Mouse (Mus musculus) heart, embryonic 14.5 days (tissue): Measurements from ENCODE around the gene Il1a. TPM values are rescaled to one million over a fixed set of nuclear protein-coding genes. Genes with fewer than 3 reads are reported as not detected.

Experiments
- ATAC-seq: fragments of 200-750 bp; cut with Nextera tagmentation; 2 replicates; pipeline ENCODE4 v1.8.0; 2017; ENCODE audit warnings: low read depth, moderate TSS enrichment; ENCODE audit not compliant: insufficient number of reproducible peaks, insufficient read depth, low FRiP score
- H3K27ac ChIP-seq, 2 experiments: fragments of 200-500 bp in 1 of 2; fragments of 300-500 bp in 1 of 2; sonication (generic) in 1 of 2; replicated peaks in 1 of 2; 2 replicates each; pipeline ENCODE4 v1.5.1; 2012 to 2014; ENCODE audit warnings: low read depth in 2 of 2, low read length in 2 of 2, control low read depth in 1 of 2, mild to moderate bottlenecking in 1 of 2, mixed read lengths in 1 of 2; ENCODE audit not compliant: control insufficient read depth in 1 of 2, insufficient read depth in 1 of 2
- H3K27me3 ChIP-seq: fragments of 300-500 bp; sonication (generic); 2 replicates; pipeline ENCODE4 v1.6.1; 2014; ENCODE audit warnings: mild to moderate bottlenecking, low read length, control low read depth; ENCODE audit not compliant: control insufficient read depth, insufficient read depth
- H3K36me3 ChIP-seq: fragments of 300-500 bp; sonication (generic); 2 replicates; pipeline ENCODE4 v1.6.1; 2014; ENCODE audit warnings: mild to moderate bottlenecking, control low read depth, low read length, mixed read lengths; ENCODE audit not compliant: control insufficient read depth, insufficient read depth
- H3K4me1 ChIP-seq, 2 experiments: fragments of 200-500 bp in 1 of 2; fragments of 300-500 bp in 1 of 2; sonication (generic) in 1 of 2; 2 replicates each; pipeline ENCODE4 v1.6.1; 2012 to 2014; ENCODE audit warnings: low read length in 2 of 2, control low read depth in 1 of 2, mixed read lengths in 1 of 2; ENCODE audit not compliant: control insufficient read depth in 2 of 2, insufficient read depth in 2 of 2
- H3K4me2 ChIP-seq: fragments of 300-500 bp; sonication (generic); 2 replicates; pipeline ENCODE4 v1.6.1; 2014; ENCODE audit warnings: mild to moderate bottlenecking, low read length
- H3K4me3 ChIP-seq, 2 experiments: fragments of 200-500 bp in 1 of 2; fragments of 300-500 bp in 1 of 2; sonication (generic) in 1 of 2; 2 replicates each; pipeline ENCODE4 v1.5.1; 2012 to 2014; ENCODE audit warnings: low read length in 2 of 2, mild to moderate bottlenecking in 2 of 2, control low read depth in 1 of 2, low read depth in 1 of 2, moderate library complexity in 1 of 2; ENCODE audit not compliant: control insufficient read depth in 1 of 2, insufficient read depth in 1 of 2
- H3K9ac ChIP-seq: fragments of 300-500 bp; sonication (generic); 2 replicates; pipeline ENCODE4 v1.6.1; 2014; ENCODE audit warnings: mild to moderate bottlenecking, low read length
- H3K9me3 ChIP-seq: fragments of 300-500 bp; sonication (generic); 2 replicates; pipeline ENCODE4 v1.6.1; 2016; ENCODE audit warnings: low read length, control low read depth; ENCODE audit not compliant: control insufficient read depth
- WGBS: fragments of 180-500 bp; shearing (Covaris S2); extraction: QIAGEN DNeasy Blood & Tissue Kit; methylation state at CpG from one replicate; pipeline ENCODE4 v1.1.7; 2014; 5-methylcytosine and 5-hydroxymethylcytosine counted together
- polyA plus RNA-seq: library from polyadenylated mRNA; unstranded; fragments of >200 nt; fragmentation: Nextera tagmentation; extraction: Ambion mirVana; gene quantifications from 2 replicates; pipeline ENCODE4 v1.2.1, GENCODE M21; 2014

Il1a gene
- polyA plus RNA-seq, 1 experiment from 2014 or later, result 0.31 TPM

DNA sequence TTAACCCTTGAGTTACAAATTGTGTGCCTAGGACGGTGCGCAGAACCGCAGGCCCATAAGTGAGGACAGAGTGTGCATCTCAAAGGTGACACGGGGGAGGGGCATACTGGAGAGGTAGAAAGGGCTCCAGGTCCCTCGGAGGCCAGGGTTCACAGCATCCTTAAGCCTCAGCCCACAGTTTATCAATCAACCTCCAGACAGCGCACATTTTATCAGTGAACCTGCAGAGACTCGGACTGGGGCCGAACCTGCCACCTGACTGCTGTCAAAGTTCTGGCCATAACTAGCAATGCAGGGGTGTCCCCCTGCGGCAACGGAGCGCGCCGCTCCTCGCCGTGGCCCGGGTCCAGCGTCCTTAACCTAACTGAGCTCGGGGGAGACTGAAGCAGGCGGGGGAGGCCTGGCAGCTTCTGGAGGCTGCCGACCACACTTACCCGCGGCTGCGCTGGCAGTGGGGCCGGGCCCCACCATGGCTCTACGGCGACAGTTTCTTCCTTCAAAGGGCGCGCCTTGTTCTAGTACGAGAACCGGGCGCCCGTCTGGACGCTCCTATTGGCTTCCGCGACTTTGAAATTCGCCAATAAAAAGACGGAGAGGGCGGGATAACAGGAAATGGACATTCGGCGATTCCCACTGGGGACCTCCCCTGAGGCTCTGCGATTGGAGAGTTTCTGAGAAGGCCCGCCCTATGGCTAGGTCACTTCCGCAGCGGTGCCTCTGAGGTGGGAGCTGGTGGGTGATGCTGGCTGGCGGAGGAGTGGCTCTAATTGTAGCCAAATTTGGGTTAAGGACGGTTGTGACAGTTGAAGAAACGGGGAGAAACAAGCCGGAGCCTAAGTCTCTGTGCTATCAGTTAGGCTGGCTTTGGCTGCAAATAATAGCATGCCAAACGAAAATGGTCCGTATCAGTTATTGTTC, 12.8 kb downstream of the Il1a start, which contains the start of gene Ckap2l:
Gene Ckap2l (minus strand): TSS at position 542 of the 918 bp plus-strand sequence.
- no peaks in the 10 kb centered on the region for H3K9me3 ChIP-seq
- H3K4me2 ChIP-seq, result peak within 1 kb of the TSS; percentile 80
- peaks cover 4 to 16% of the 10 kb centered on the region in 2 experiments; a peak in 3 of 4 replicates for H3K4me1 ChIP-seq
- peak; percentile 100 for ATAC-seq
- H3K27ac ChIP-seq, result peak within 1 kb of the TSS; percentile 78 to 93
- H3K4me3 ChIP-seq, result peak within 1 kb of the TSS; percentile 64 to 70
- H3K9ac ChIP-seq, result peak within 1 kb of the TSS; percentile 78
- WGBS, result under 1% methylated on average over 50 of the region's 50 CpGs
- H3K27me3 ChIP-seq, result no peaks in the 10 kb centered on the region
- H3K36me3 ChIP-seq, result peaks cover 11% of the 10 kb centered on the region

DNA sequence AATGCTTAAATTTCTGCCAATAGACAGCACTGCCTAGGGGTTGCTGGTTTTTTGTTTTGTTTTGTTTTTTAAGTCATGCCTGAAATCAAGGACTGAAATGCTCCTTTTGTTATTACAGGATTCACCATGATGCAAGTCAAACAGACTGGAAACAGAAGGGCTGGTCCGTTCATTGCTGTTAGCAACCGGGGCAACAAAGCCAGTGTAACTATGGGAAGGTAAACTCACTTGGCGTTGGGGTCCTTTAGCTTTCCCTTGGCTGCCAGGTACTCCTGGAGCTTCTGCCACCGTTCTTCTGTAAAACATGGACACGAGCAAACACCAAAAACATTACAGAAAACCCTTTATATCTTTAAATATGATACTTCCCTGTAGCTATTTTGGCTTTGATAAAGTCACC, 13.7 kb downstream of the Il1a start:
- no peaks in the 10 kb centered on the region for H3K9me3 ChIP-seq
- peak overlapping the region; percentile 78 for H3K9ac ChIP-seq
- no peak overlapping the region for H3K27ac ChIP-seq
- peaks cover 4 to 16% of the 10 kb centered on the region in 2 experiments; a peak in 3 of 4 replicates for H3K4me1 ChIP-seq
- WGBS, result 62% methylated on average over 5 of the region's 5 CpGs
- H3K4me2 ChIP-seq, result peak overlapping the region; percentile 78
- H3K4me3 ChIP-seq, result peak overlapping the region; percentile 27 to 70; a peak in 3 of 4 replicates
- H3K36me3 ChIP-seq, result peaks cover 14% of the 10 kb centered on the region
- ATAC-seq, result no peak
- no peaks in the 10 kb centered on the region for H3K27me3 ChIP-seq

DNA sequence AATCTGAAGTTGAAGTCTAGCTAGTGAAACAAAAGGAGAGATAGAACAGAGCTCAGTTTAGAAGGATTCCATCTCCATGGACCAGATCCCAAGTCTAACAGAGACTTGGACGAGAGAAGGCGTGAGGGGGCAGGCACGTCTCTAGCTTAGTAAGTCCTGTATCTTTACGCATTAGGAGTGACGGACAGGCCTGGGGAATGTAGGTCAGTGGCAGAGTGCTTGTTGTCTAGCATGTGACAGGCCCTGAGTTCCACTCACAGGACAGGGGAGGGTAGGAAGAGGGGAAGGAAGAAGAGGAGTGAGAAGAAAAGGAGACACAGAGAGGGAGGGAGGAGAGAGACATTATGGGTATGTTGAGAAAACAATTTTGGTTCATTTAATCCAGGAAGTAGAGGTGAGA, 14.7 kb downstream of the Il1a start:
- H3K27ac ChIP-seq, result no peak overlapping the region
- no peak overlapping the region for H3K9ac ChIP-seq
- WGBS, result 78% methylated on average over 5 of the region's 5 CpGs
- peaks cover 23% of the 10 kb centered on the region for H3K36me3 ChIP-seq
- ATAC-seq, result no peak
- peaks cover 4 to 16% of the 10 kb centered on the region in 2 experiments; a peak in 3 of 4 replicates for H3K4me1 ChIP-seq
- H3K4me3 ChIP-seq, result no peak overlapping the region
- H3K9me3 ChIP-seq, result no peaks in the 10 kb centered on the region
- H3K27me3 ChIP-seq, result no peaks in the 10 kb centered on the region
- peak overlapping the region; percentile 78 for H3K4me2 ChIP-seq

DNA sequence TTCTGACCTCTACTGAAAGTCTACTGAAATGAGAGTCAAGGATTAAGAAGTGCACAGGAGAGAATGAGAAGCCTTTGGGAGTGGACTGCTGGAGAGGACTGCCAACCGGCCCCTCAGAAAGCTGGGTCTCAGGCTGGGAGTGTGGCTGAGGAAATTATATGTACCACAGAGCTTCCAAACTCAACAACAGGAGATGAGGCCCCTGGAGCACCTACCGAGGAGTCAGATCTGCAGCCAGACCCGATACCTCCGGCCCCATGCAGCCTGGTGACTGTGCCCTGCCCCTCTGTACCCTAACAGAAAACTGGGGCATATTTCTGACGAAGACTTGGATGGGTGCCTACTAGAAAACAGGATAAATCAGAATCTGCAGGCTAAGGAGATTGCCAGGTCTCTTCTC, 35.9 kb downstream of the Il1a start:
- Histone ChIP-seq H3K4me3 (no peak overlapping the region), H3K4me2 (no peak overlapping the region), H3K27me3 (no peaks in the 10 kb centered on the region), H3K36me3 (peaks cover 94% of the 10 kb centered on the region), H3K27ac (no peak overlapping the region), H3K4me1 (no peaks in the 10 kb centered on the region), H3K9ac (no peak overlapping the region), H3K9me3 (no peaks in the 10 kb centered on the region)
- WGBS, result 94% methylated on average over 5 of the region's 5 CpGs
- ATAC-seq, result no peak

DNA sequence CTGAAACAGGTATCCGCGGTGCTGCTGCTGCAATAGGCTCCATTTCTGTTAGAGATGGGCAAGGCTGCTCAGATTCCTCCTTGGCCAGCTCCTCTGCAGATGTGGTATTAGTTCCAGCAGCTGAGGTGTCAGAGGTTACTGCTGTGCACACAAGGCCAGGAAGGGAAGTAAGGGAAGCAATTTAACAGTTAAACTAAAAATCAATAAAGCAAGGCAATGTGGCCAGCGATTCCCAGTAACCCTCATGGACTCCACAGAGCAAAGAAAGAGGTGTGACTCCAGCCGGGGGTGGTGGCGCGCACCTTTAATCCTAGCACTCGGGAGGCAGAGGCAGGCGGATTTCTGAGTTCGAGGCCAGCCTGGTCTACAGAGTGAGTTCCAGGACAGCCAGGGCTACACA, 39.2 kb downstream of the Il1a start:
- no peaks in the 10 kb centered on the region for H3K9me3 ChIP-seq
- ATAC-seq, result no peak
- H3K27ac ChIP-seq, result no peak overlapping the region
- whole genome bisulfite sequencing, result 84% methylated on average over 8 of the region's 9 CpGs
- no peak overlapping the region for H3K9ac ChIP-seq
- H3K4me3 ChIP-seq, result no peak overlapping the region
- H3K36me3 ChIP-seq, result peaks cover 89% of the 10 kb centered on the region
- H3K4me2 ChIP-seq, result no peak overlapping the region
- H3K27me3 ChIP-seq, result no peaks in the 10 kb centered on the region
- H3K4me1 ChIP-seq, result no peaks in the 10 kb centered on the region

DNA sequence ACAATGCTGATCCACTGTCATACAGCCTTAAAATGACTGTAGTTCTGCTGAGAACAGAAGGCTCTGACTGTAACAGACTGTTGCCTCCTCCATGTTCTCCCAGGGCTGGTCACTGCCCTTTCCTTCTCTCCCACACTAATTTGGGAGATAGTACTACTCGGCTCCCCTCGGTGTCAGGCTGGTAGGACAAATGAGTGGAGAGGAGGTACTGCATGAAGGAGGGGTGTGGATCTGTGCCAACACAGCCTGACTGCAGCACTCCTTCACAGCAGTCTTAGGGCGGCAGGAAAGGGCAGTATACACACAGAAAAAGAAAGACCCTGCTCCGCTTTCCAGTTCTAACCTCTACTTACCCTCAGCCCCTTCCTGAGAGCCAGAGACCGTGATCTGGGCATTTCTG, 39.8 kb downstream of the Il1a start:
- Histone ChIP-seq H3K4me2 (no peak overlapping the region), H3K27me3 (no peaks in the 10 kb centered on the region), H3K4me1 (no peaks in the 10 kb centered on the region), H3K9ac (no peak overlapping the region), H3K9me3 (no peaks in the 10 kb centered on the region), H3K4me3 (no peak overlapping the region), H3K27ac (no peak overlapping the region), H3K36me3 (peaks cover 83% of the 10 kb centered on the region)
- WGBS, result 75% methylated on average over 5 of the region's 5 CpGs
- no peak for ATAC-seq

DNA sequence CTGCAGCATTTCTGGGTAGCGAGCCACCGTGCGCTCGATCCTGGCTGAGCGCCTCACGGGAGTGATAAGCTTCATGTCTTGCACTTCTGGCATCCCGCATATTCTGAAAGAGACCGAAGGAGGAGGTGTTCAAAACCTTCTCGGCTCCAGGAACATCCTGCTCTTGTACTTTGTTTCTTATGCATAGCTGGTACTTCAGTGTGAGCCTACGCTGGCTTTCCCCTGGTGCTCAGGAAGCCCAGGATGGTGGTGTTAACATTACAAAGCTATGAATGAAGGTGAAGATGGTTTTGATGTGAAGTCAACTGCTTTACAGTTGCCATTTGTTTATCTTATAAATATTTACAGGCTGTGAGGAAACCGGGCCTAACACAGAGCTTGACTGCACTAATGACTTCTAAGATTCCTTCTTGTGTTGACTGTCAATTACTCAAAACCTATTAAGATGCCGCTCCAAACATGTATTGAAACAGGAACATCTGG, 40.6 kb downstream of the Il1a start:
- no peak for ATAC-seq
- Histone ChIP-seq H3K9ac (no peak overlapping the region), H3K4me1 (no peaks in the 10 kb centered on the region), H3K4me2 (no peak overlapping the region), H3K27ac (no peak overlapping the region), H3K27me3 (no peaks in the 10 kb centered on the region), H3K4me3 (no peak overlapping the region), H3K36me3 (peaks cover 75% of the 10 kb centered on the region), H3K9me3 (no peaks in the 10 kb centered on the region)
- 87% methylated on average over 12 of the region's 12 CpGs for WGBS
